Mouse (Mus musculus) heart, adult 2 months (tissue): Measurements from ENCODE around the gene Glis2. TPM values are rescaled to one million over a fixed set of nuclear protein-coding genes. Genes with fewer than 3 reads are reported as not detected.

Source experiments
- DNase-seq, 2 experiments: peaks; one replicate each; pipeline ENCODE4 v3.0.0; 2021
- H3K27ac ChIP-seq: fragments of 200-600 bp; 2 replicates; pipeline ENCODE4 v1.8.1; 2022
- H3K27me3 ChIP-seq: fragments of 200-500 bp; 2 replicates; pipeline ENCODE4 v1.6.1; 2012; ENCODE audit warnings: mild to moderate bottlenecking, low read length, inconsistent platforms, mixed read lengths; ENCODE audit not compliant: control insufficient read depth, insufficient read depth
- H3K36me3 ChIP-seq: fragments of 200-500 bp; 2 replicates; pipeline ENCODE4 v1.6.1; 2012; ENCODE audit warnings: low read length, inconsistent platforms; ENCODE audit not compliant: control insufficient read depth, insufficient read depth
- H3K4me1 ChIP-seq: fragments of 200-500 bp; 2 replicates; pipeline ENCODE4 v1.6.1; 2011; ENCODE audit warnings: low read length; ENCODE audit not compliant: control insufficient read depth, insufficient read depth
- H3K4me3 ChIP-seq: fragments of 200-600 bp; 2 replicates; pipeline ENCODE4 v1.8.1; 2022
- H3K79me2 ChIP-seq: fragments of 200-500 bp; replicated peaks from 2 replicates; pipeline ENCODE4 v1.6.1; 2012; ENCODE audit warnings: mild to moderate bottlenecking, inconsistent platforms, low read length, moderate library complexity, mixed read lengths; ENCODE audit not compliant: control insufficient read depth, insufficient read depth
- H3K9ac ChIP-seq: fragments of 200-500 bp; 2 replicates; pipeline ENCODE4 v1.6.1; 2012; ENCODE audit warnings: low read depth, mild to moderate bottlenecking, control low read depth, inconsistent platforms, low read length, mixed read lengths
- CTCF ChIP-seq: fragments of 200-600 bp; IDR thresholded peaks from 2 replicates; pipeline ENCODE4 v1.8.1; 2022; ENCODE audit warnings: antibody characterized with exemption, mild to moderate bottlenecking, moderate library complexity
- EP300 ChIP-seq: fragments of 200-500 bp; IDR thresholded peaks from 2 replicates; pipeline ENCODE4 v1.6.1; 2011; ENCODE audit warnings: low read depth, low read length, control low read depth; ENCODE audit not compliant: insufficient read depth
- POLR2A ChIP-seq: fragments of 200-500 bp; IDR thresholded peaks from 2 replicates; pipeline ENCODE4 v1.6.1; 2011; ENCODE audit warnings: mild to moderate bottlenecking, low read depth, low read length, control low read depth; ENCODE audit not compliant: insufficient read depth
- WGBS: fragments of 180-500 bp; shearing (Covaris S2); methylation state at CpG from one replicate; pipeline ENCODE4 v1.1.7; 2018; 5-methylcytosine and 5-hydroxymethylcytosine counted together
- intact Hi-C: fragments of 180-260 bp; cut with DNase I; formaldehyde crosslinking; loops from one replicate; pipeline ENCODE4 v1.15.1; 2025
- polyA plus RNA-seq: library from polyadenylated mRNA; depleted of rRNA; stranded (reverse); fragments of >200 nt; gene quantifications from 2 replicates; pipeline ENCODE4 v1.2.3, GENCODE M21; 2012; rRNA removed
- total RNA-seq, 2 experiments: library from RNA; stranded (reverse); gene quantifications; 2 replicates each; pipeline ENCODE4 v1.2.3; 2021

The Glis2 gene
- total and polyA plus RNA-seq, 3 experiments = 10.0 to 17.3 (median 11.1) TPM

- H3K36me3 ChIP-seq = no peaks in the 10 kb centered on the region
- WGBS = 27% methylated on average over 3 of the region's 3 CpGs
- no peak overlapping the region for H3K9ac ChIP-seq
- TF ChIP-seq CTCF (no peak; the same call in 1 of the 2 replicates), EP300 (peak; percentile 94), POLR2A (no peak)
- no peaks in the 10 kb centered on the region; the same call in 1 of the 2 replicates for H3K4me1 ChIP-seq
- H3K79me2 ChIP-seq = no peaks in the 10 kb centered on the region
- H3K4me3 ChIP-seq = no peak overlapping the region
- DNase-seq = peak; percentile 80 to 82
- intact Hi-C loops = loop anchor here (1.0 to 5.0 kb wide), 3 partner anchors 37 to 115 kb away; no protein-coding TSS in a partner anchor
- H3K27ac ChIP-seq = no peak overlapping the region
- H3K27me3 ChIP-seq = no peaks in the 10 kb centered on the region
Measured at GRCm38 (mm10) chr16:4667190-4667808, 72.8 kb downstream of the Glis2 start.

- no peak overlapping the region for H3K4me3 ChIP-seq
- H3K27ac ChIP-seq = no peak overlapping the region
- H3K36me3 ChIP-seq = no peaks in the 10 kb centered on the region
- H3K27me3 ChIP-seq = no peaks in the 10 kb centered on the region
- H3K4me1 ChIP-seq = no peaks in the 10 kb centered on the region; the same call in 1 of the 2 replicates
- H3K9ac ChIP-seq = no peak overlapping the region
- intact Hi-C loops = no loop called here
- no peak for DNase-seq
- TF ChIP-seq EP300 (no peak), CTCF (no peak), POLR2A (no peak)
- WGBS = 74% methylated on average over 5 of the region's 5 CpGs
- no peaks in the 10 kb centered on the region for H3K79me2 ChIP-seq
Measured at GRCm38 (mm10) chr16:4670317-4670716, 75.8 kb downstream of the Glis2 start.

GRCm38 (mm10) chr16:4674091-4674490 lies 79.6 kb downstream of the Glis2 start:
- Histone ChIP-seq H3K4me1 (peaks cover 2% of the 10 kb centered on the region; the same call in 1 of the 2 replicates), H3K36me3 (no peaks in the 10 kb centered on the region)
- DNase-seq = no peak

More at GRCm38 (mm10) chr16:4674091-4674490, 79.6 kb downstream of the Glis2 start:
- Histone ChIP-seq H3K27ac (no peak overlapping the region), H3K27me3 (no peaks in the 10 kb centered on the region), H3K79me2 (no peaks in the 10 kb centered on the region), H3K9ac (no peak overlapping the region), H3K4me3 (no peak overlapping the region)
- intact Hi-C loops = no loop called here
- TF ChIP-seq CTCF (no peak), POLR2A (no peak), EP300 (no peak)
- 46% methylated on average over 4 of the region's 4 CpGs for whole genome bisulfite sequencing

Other genes with a start within 250 kb of the Glis2 start
- gene Adcy9, start 174.2 kb upstream of the Glis2 start, total RNA-seq = 10 to 100 TPM; 22.6 to 26.3 TPM
- gene Adcy9, start 174.2 kb upstream of the Glis2 start, polyA plus RNA-seq = 11.1 and 17.4 TPM in 2 replicates
- 100 to 1,000 TPM; 771 to 870 TPM for gene Srl, start 52.9 kb upstream of the Glis2 start, total RNA-seq
- gene Srl, start 52.9 kb upstream of the Glis2 start, polyA plus RNA-seq = 276 and 575 TPM in 2 replicates
- 1 to 10 TPM; 3.2 to 3.4 TPM for gene Tfap4, start 34.9 kb upstream of the Glis2 start, total RNA-seq
- 2.4 and 2.9 TPM in 2 replicates for gene Tfap4, start 34.9 kb upstream of the Glis2 start, polyA plus RNA-seq
- 100 to 1,000 TPM; 119 to 165 TPM for gene Pam16, start 30.3 kb downstream of the Glis2 start, total RNA-seq
- gene Pam16, start 30.3 kb downstream of the Glis2 start, polyA plus RNA-seq = 36.3 and 39.4 TPM in 2 replicates
- gene Vasn, start 45.2 kb downstream of the Glis2 start, total RNA-seq = 10 to 100 TPM in 1 of 2 experiments, 1 to 10 TPM in 1; 9.2 to 10.5 TPM
- gene Vasn, start 45.2 kb downstream of the Glis2 start, polyA plus RNA-seq = 23.9 and 24.2 TPM in 2 replicates
- gene Dnaja3, start 45.3 kb downstream of the Glis2 start, total RNA-seq = 100 to 1,000 TPM; 138 to 150 TPM
- gene Dnaja3, start 45.3 kb downstream of the Glis2 start, polyA plus RNA-seq = 80.8 and 104 TPM in 2 replicates
- gene Coro7, start 85.1 kb downstream of the Glis2 start, total RNA-seq = 10 to 100 TPM; 14.6 to 15.9 TPM
- 20.8 and 22.8 TPM in 2 replicates for gene Coro7, start 85.1 kb downstream of the Glis2 start, polyA plus RNA-seq
- 1 to 10 TPM; 2.2 to 2.7 TPM for gene Nmral1, start 124.6 kb downstream of the Glis2 start, total RNA-seq
- 3.9 and 4.0 TPM in 2 replicates for gene Nmral1, start 124.6 kb downstream of the Glis2 start, polyA plus RNA-seq
- 10 to 100 TPM; 72.4 to 84.9 TPM for gene Hmox2, start 131.6 kb downstream of the Glis2 start, total RNA-seq
- 38.3 and 51.6 TPM in 2 replicates for gene Hmox2, start 131.6 kb downstream of the Glis2 start, polyA plus RNA-seq
- 10 to 100 TPM; 58.4 to 65.6 TPM for gene Cdip1, start 195.6 kb downstream of the Glis2 start, total RNA-seq
- gene Cdip1, start 195.6 kb downstream of the Glis2 start, polyA plus RNA-seq = 94.3 and 100 TPM in 2 replicates
- not detected for gene 4930562C15Rik, start 240.7 kb downstream of the Glis2 start, total RNA-seq
- gene 4930562C15Rik, start 240.7 kb downstream of the Glis2 start, polyA plus RNA-seq = 0.23 TPM in 1 of 2 replicates, not detected in the other